Mouse (Mus musculus): ENCODE results near the gene Trappc13. TPM values are rescaled to one million over a fixed set of nuclear protein-coding genes. Genes with fewer than 3 reads are reported as not detected.

Gene Trappc13
- total RNA-seq, 2 experiments from 2014 or later = 31.5 to 35.7 TPM

GRCm38 (mm10) chr13:104123662-104124381 lies 54.4 kb downstream of the Trappc13 start:
- DNase-seq = no peak
- intact Hi-C loops (cut with DNase I; ENCODE audit: low total_unique reads) = no loop called here

- DNase-seq = no peak
- intact Hi-C loops (cut with DNase I; ENCODE audit: low total_unique reads) = no loop called here
Measured at GRCm38 (mm10) chr13:104122078-104122840, 56.0 kb downstream of the Trappc13 start.

- intact Hi-C loops (cut with DNase I; ENCODE audit: low total_unique reads) = no loop called here
- no peak for DNase-seq
Measured at GRCm38 (mm10) chr13:104114827-104115226, 63.4 kb downstream of the Trappc13 start.

- DNase-seq = no peak
- intact Hi-C loops (cut with DNase I; ENCODE audit: low total_unique reads) = no loop called here
Measured at GRCm38 (mm10) chr13:104113782-104114181, 64.5 kb downstream of the Trappc13 start.

GRCm38 (mm10) chr13:104112266-104112900 lies 65.9 kb downstream of the Trappc13 start:
- no peak for DNase-seq
- intact Hi-C loops (cut with DNase I; ENCODE audit: low total_unique reads) = no loop called here

GRCm38 (mm10) chr13:104110526-104110925 lies 67.7 kb downstream of the Trappc13 start:
- intact Hi-C loops (cut with DNase I; ENCODE audit: low total_unique reads) = no loop called here

GRCm38 (mm10) chr13:104109816-104110521 lies 68.3 kb downstream of the Trappc13 start:
- DNase-seq = no peak
- intact Hi-C loops (cut with DNase I; ENCODE audit: low total_unique reads) = no loop called here

More at GRCm38 (mm10) chr13:104110526-104110925, 67.7 kb downstream of the Trappc13 start:
- no peak for DNase-seq

GRCm38 (mm10) chr13:104109288-104109815 lies 68.9 kb downstream of the Trappc13 start, which contains the start of the genes Nln and Sgtb:
TSS of gene Nln (minus strand) at chr13:104109614.
TSS of gene Sgtb (plus strand) at chr13:104109741.
- intact Hi-C loops (cut with DNase I; ENCODE audit: low total_unique reads) = no loop called here
- DNase-seq = peak; percentile 87

GRCm38 (mm10) chr13:104108651-104109287 lies 69.5 kb downstream of the Trappc13 start:
- intact Hi-C loops (cut with DNase I; ENCODE audit: low total_unique reads) = no loop called here

GRCm38 (mm10) chr13:104101606-104102235 lies 76.5 kb downstream of the Trappc13 start:
- intact Hi-C loops (cut with DNase I; ENCODE audit: low total_unique reads) = no loop called here
- DNase-seq = no peak

More at GRCm38 (mm10) chr13:104108651-104109287, 69.5 kb downstream of the Trappc13 start:
- DNase-seq = no peak

- no peak for DNase-seq
- intact Hi-C loops (cut with DNase I; ENCODE audit: low total_unique reads) = no loop called here
Measured at GRCm38 (mm10) chr13:104100416-104100815, 77.9 kb downstream of the Trappc13 start.

GRCm38 (mm10) chr13:104097190-104097589 lies 81.1 kb downstream of the Trappc13 start:
- DNase-seq = no peak
- intact Hi-C loops (cut with DNase I; ENCODE audit: low total_unique reads) = no loop called here

- no peak for DNase-seq
- intact Hi-C loops (cut with DNase I; ENCODE audit: low total_unique reads) = no loop called here
Measured at GRCm38 (mm10) chr13:104095955-104096354, 82.3 kb downstream of the Trappc13 start.

- intact Hi-C loops (cut with DNase I; ENCODE audit: low total_unique reads) = no loop called here
- DNase-seq = no peak
Measured at GRCm38 (mm10) chr13:104094531-104095385, 83.5 kb downstream of the Trappc13 start.
